Mouse (Mus musculus) intestine, postnatal 0 days (tissue): Measurements from ENCODE around the gene Ano10. TPM values are rescaled to one million over a fixed set of nuclear protein-coding genes. Genes with fewer than 3 reads are reported as not detected.

Source experiments
- ATAC-seq: fragments of 200-750 bp; cut with Nextera tagmentation; 2 replicates; pipeline ENCODE4 v1.8.0; 2017; ENCODE audit warnings: mild to moderate bottlenecking, moderate TSS enrichment, moderate library complexity
- H3K27ac ChIP-seq: fragments of 300-500 bp; sonication (generic); 2 replicates; pipeline ENCODE4 v1.5.1; 2014; ENCODE audit warnings: mild to moderate bottlenecking, low read depth, low read length, moderate library complexity
- H3K27me3 ChIP-seq: fragments of 300-500 bp; sonication (generic); replicated peaks from 2 replicates; pipeline ENCODE4 v1.6.1; 2014; ENCODE audit warnings: low read length, mixed read lengths; ENCODE audit not compliant: control insufficient read depth, insufficient read depth
- H3K36me3 ChIP-seq: fragments of 300-500 bp; sonication (generic); 2 replicates; pipeline ENCODE4 v1.6.1; 2014; ENCODE audit warnings: mild to moderate bottlenecking, moderate library complexity; ENCODE audit not compliant: control insufficient read depth, insufficient read depth
- H3K4me1 ChIP-seq: fragments of 300-500 bp; sonication (generic); replicated peaks from 2 replicates; pipeline ENCODE4 v1.6.1; 2014; ENCODE audit warnings: antibody characterized with exemption, low read length, mixed read lengths; ENCODE audit not compliant: control insufficient read depth, insufficient read depth
- H3K4me2 ChIP-seq: fragments of 300-500 bp; sonication (generic); replicated peaks from 2 replicates; pipeline ENCODE4 v1.6.1; 2014; ENCODE audit warnings: low read depth, mild to moderate bottlenecking, moderate library complexity
- H3K4me3 ChIP-seq: fragments of 300-500 bp; sonication (generic); 2 replicates; pipeline ENCODE4 v1.5.1; 2014; ENCODE audit warnings: low read depth, low read length
- H3K9ac ChIP-seq: fragments of 300-500 bp; sonication (generic); 2 replicates; pipeline ENCODE4 v1.6.1; 2014; ENCODE audit warnings: mild to moderate bottlenecking, low read depth, low read length
- H3K9me3 ChIP-seq: fragments of 300-500 bp; sonication (generic); 2 replicates; pipeline ENCODE4 v1.6.1; 2016; ENCODE audit warnings: mixed run types; ENCODE audit not compliant: control insufficient read depth
- CTCF ChIP-seq: sonication (generic); IDR thresholded peaks from 2 replicates; pipeline ENCODE4 v1.5.1; 2016; ENCODE audit warnings: low read depth, mild to moderate bottlenecking, control low read depth, antibody characterized with exemption, moderate library complexity
- WGBS: fragments of 180-500 bp; shearing (Covaris S2); extraction: QIAGEN DNeasy Blood & Tissue Kit; methylation state at CpG from one replicate; pipeline ENCODE4 v1.1.7; 2014; 5-methylcytosine and 5-hydroxymethylcytosine counted together
- polyA plus RNA-seq: library from polyadenylated mRNA; unstranded; fragments of >200 nt; fragmentation: Nextera tagmentation; extraction: Ambion mirVana; gene quantifications from 2 replicates; pipeline ENCODE4 v1.2.1, GENCODE M21; 2015

Gene Ano10
- polyA plus RNA-seq, 1 experiment from 2014 or later = 51.9 TPM

DNA sequence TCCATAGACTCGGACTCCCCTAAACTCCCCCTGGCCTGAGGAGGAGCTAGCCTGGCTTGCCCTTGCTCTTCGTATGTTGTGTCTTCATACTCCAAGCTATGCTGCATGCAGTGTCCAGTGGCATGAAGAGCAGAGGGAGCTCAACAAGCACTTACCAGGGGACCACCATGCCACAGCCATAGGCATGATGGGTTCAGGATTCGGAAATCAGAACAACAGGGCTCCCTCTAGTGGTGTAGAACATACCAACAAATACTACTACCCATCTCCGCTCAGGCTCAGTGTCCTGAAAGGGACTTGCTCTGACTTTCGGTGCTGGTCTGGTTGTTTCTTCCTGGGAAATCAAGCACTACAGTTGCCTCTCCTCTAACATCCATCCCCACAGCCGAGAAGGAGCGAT is 68.9 kb downstream of the Ano10 start:
- peak; percentile 84 for TF ChIP-seq CTCF
- H3K9ac ChIP-seq = no peak overlapping the region
- 53% methylated on average over 7 of the region's 7 CpGs for WGBS
- H3K4me1 ChIP-seq = no peaks in the 10 kb centered on the region
- H3K9me3 ChIP-seq = no peaks in the 10 kb centered on the region
- H3K27me3 ChIP-seq = no peaks in the 10 kb centered on the region
- H3K4me2 ChIP-seq = no peak overlapping the region
- no peak overlapping the region for H3K4me3 ChIP-seq
- ATAC-seq = no peak
- H3K36me3 ChIP-seq = 0 out of 2 replicates have a peak, but pooled peaks cover 3% of the 10 kb centered on the region
- no peak overlapping the region for H3K27ac ChIP-seq

DNA sequence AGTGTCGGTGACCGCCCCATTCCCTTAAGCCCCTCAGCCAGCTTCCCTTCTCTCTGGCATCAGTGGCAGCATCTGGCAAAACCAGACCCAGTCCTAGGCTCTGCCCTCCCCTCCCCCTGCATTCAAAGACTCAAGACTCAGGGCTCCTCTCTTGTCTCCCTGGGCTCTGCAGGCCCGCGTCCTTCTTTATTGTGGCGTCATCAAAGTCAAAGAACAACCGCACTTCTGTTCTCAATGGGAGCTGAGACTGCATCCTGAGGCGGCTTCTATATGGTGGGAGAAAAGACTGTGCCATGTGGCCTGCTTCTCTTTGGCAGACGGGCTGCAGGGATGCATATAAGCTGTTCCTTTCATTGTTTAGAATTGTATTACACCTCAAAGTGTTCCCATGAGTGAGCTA is 71.2 kb downstream of the Ano10 start:
- H3K36me3 ChIP-seq = 0 out of 2 replicates have a peak, but pooled peaks cover 3% of the 10 kb centered on the region
- H3K27me3 ChIP-seq = no peaks in the 10 kb centered on the region
- 58% methylated on average over 8 of the region's 8 CpGs for WGBS
- TF ChIP-seq CTCF = no peak
- H3K4me1 ChIP-seq = no peaks in the 10 kb centered on the region
- no peak overlapping the region for H3K4me3 ChIP-seq
- no peak overlapping the region for H3K4me2 ChIP-seq
- H3K27ac ChIP-seq = no peak overlapping the region
- ATAC-seq = no peak
- no peak overlapping the region for H3K9ac ChIP-seq
- no peaks in the 10 kb centered on the region for H3K9me3 ChIP-seq

DNA sequence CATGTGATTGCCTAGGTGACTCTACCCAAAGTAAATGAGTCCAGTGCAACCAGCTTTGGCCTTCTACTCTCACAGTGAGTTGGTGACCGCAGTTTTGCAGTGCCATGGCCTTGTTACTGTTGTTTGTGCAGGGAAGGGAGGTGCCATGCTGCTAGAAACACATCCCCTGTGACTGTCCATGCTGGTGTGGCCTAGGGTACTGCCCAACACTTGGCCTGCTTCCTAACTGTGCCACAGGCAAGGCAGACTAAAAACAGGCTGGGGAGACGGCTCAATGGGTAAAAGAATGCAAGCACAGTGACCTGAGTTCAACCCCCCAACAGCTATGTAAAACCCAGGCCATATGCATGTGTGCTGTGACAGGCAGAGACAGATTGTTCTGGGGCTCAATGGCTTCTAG is 74.3 kb downstream of the Ano10 start:
- no peak for TF ChIP-seq CTCF

DNA sequence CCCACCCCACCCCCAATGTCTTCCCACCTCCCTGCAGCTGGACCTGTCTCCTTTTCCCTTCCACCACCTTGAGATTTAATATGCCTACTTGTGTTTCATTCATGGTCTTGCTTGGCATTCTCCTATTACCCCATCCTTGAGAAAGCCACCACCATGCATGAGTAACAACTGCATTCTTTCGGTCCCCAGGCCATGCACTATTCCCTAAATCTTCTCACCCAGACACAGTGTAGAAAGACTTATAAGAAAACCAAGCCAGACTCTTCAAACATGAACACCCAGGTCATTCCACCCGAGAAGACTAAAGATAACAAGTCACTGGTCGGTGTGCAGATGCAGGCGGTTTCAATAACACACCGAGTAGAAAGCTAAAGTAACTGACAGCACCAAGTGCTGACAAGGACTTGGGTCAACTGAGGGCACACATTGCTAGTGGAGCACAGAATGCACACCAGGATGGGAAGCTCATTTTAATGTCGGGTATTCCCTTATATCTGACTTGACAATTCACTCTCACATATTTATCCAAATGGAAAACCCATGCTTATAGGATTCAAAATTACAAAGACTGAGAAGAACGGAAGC is 77.2 kb downstream of the Ano10 start:
- H3K4me2 ChIP-seq = no peak overlapping the region
- H3K27me3 ChIP-seq = no peaks in the 10 kb centered on the region
- no peak overlapping the region for H3K27ac ChIP-seq
- H3K4me3 ChIP-seq = no peak overlapping the region
- H3K4me1 ChIP-seq = no peaks in the 10 kb centered on the region
- no peak for TF ChIP-seq CTCF
- no peak for ATAC-seq
- no peaks in the 10 kb centered on the region for H3K36me3 ChIP-seq
- 80% methylated on average over 7 of the region's 7 CpGs for WGBS
- no peak overlapping the region for H3K9ac ChIP-seq
- H3K9me3 ChIP-seq = no peaks in the 10 kb centered on the region

More for the DNA sequence above, 74.3 kb downstream of the Ano10 start:
- H3K4me3 ChIP-seq = no peak overlapping the region
- H3K27ac ChIP-seq = no peak overlapping the region
- no peak overlapping the region for H3K4me2 ChIP-seq
- no peaks in the 10 kb centered on the region for H3K36me3 ChIP-seq
- H3K27me3 ChIP-seq = no peaks in the 10 kb centered on the region
- no peak for ATAC-seq
- no peaks in the 10 kb centered on the region for H3K9me3 ChIP-seq
- H3K9ac ChIP-seq = no peak overlapping the region
- WGBS = 77% methylated on average over 2 of the region's 2 CpGs
- no peaks in the 10 kb centered on the region for H3K4me1 ChIP-seq

DNA sequence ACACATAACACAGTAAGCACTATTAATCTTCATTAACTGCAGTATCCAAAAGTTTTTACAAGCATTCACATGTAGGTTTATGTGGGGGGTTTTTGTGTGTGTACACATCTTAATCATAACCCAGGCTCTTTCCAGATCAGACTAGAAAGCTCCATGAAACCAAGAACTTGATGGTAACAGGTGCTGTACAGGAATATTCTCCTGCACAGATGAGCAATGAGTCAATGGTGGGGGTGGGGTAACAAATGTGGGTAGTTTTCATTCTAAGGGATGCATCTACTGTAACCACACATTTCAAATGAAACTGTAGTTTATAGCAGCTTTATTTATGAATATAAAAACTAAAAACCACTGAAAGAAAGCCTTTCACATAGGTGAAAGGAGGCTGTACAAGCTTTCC is 79.1 kb downstream of the Ano10 start:
- Histone ChIP-seq H3K27me3 (no peaks in the 10 kb centered on the region), H3K36me3 (no peaks in the 10 kb centered on the region), H3K27ac (no peak overlapping the region), H3K4me2 (no peak overlapping the region), H3K9ac (no peak overlapping the region), H3K4me1 (no peaks in the 10 kb centered on the region), H3K4me3 (no peak overlapping the region), H3K9me3 (no peaks in the 10 kb centered on the region)
- no peak for TF ChIP-seq CTCF
- ATAC-seq = no peak

DNA sequence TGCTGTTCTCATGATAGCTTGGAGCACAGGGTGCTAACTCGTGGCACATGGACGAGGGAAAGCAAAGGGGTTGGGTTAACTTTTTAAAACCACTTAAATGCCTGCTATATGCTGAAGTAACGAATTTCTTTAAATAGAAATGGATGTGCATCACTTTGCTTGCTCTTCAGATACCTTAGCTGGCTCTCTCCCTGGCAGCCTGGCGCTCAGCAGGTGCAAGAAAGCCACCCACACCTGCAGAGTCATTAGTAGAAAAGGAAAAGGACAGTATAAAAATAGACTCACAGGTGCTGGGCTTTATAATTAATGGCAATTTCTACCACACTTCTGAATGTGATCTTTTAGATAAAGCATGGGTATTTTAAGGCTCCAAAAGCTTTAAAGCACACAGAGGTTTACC is 85.9 kb downstream of the Ano10 start:
- WGBS = 75% methylated on average over 4 of the region's 4 CpGs
- no peak for ATAC-seq
- Histone ChIP-seq H3K36me3 (no peaks in the 10 kb centered on the region), H3K9ac (no peak overlapping the region), H3K4me1 (no peaks in the 10 kb centered on the region), H3K4me2 (no peak overlapping the region), H3K27ac (no peak overlapping the region), H3K27me3 (no peaks in the 10 kb centered on the region), H3K4me3 (no peak overlapping the region), H3K9me3 (no peaks in the 10 kb centered on the region)
- no peak for TF ChIP-seq CTCF
